Mouse (Mus musculus): ENCODE measurements around the gene Prkab2.

GRCm38 (mm10) chr3:97680631-97681320, 22.8 kb downstream of the Prkab2 start:
- TF ChIP-seq CTCF (IDR thresholded peaks at IDR 0.05) (peak; percentile 90), EP300 (IDR thresholded peaks at IDR 0.05) (no peak)
